Mouse (Mus musculus) small intestine, adult 2 months (tissue): ENCODE measurements around the gene Wbp2nl. TPM values are rescaled to one million over a fixed set of nuclear protein-coding genes. Genes with fewer than 3 reads are reported as not detected.

Experiments
- H3K27ac ChIP-seq: fragments of 200-500 bp; 2 replicates; pipeline ENCODE4 v1.5.1; 2012; ENCODE audit warnings: low read depth, low read length, control low read depth, inconsistent platforms; ENCODE audit not compliant: insufficient read depth
- H3K27me3 ChIP-seq: fragments of 200-500 bp; 2 replicates; pipeline ENCODE4 v1.6.1; 2012; ENCODE audit warnings: mild to moderate bottlenecking, moderate library complexity, low read length, inconsistent platforms; ENCODE audit not compliant: control insufficient read depth, insufficient read depth
- H3K36me3 ChIP-seq: fragments of 200-500 bp; 2 replicates; pipeline ENCODE4 v1.6.1; 2012; ENCODE audit warnings: mild to moderate bottlenecking, low read length, control low read depth, inconsistent platforms; ENCODE audit not compliant: control insufficient read depth, insufficient read depth
- H3K4me1 ChIP-seq: fragments of 200-500 bp; 2 replicates; pipeline ENCODE4 v1.6.1; 2012; ENCODE audit warnings: low read length, inconsistent platforms, mixed read lengths; ENCODE audit not compliant: control insufficient read depth, insufficient read depth, insufficient read length
- H3K4me3 ChIP-seq: fragments of 200-500 bp; 2 replicates; pipeline ENCODE4 v1.5.1; 2012; ENCODE audit warnings: low read depth, mild to moderate bottlenecking, control low read depth, inconsistent platforms, low read length, moderate library complexity
- CTCF ChIP-seq: fragments of 200-500 bp; IDR thresholded peaks from 2 replicates; pipeline ENCODE4 v1.5.1; 2012; ENCODE audit warnings: low read depth, mild to moderate bottlenecking, control low read depth, inconsistent platforms, low read length, moderate library complexity, mixed read lengths; ENCODE audit not compliant: insufficient replicate concordance, insufficient read length; ENCODE audit errors: extremely low read depth
- POLR2A ChIP-seq: fragments of 200-500 bp; IDR thresholded peaks from 2 replicates; pipeline ENCODE4 v1.6.1; 2012; ENCODE audit warnings: low read depth, mild to moderate bottlenecking, control low read depth, inconsistent platforms, low read length, moderate library complexity
- WGBS: fragments of 180-500 bp; shearing (Covaris S2); methylation state at CpG from one replicate; pipeline ENCODE4 v1.1.7; 2018; 5-methylcytosine and 5-hydroxymethylcytosine counted together
- polyA plus RNA-seq: library from polyadenylated mRNA; depleted of rRNA; stranded (reverse); fragments of >200 nt; gene quantifications from 2 replicates; pipeline ENCODE4 v1.2.3, GENCODE M21; 2012

Wbp2nl gene
- polyA plus RNA-seq, 1 experiment, result not detected

GRCm38 (mm10) chr15:82348258-82348998, 49.7 kb downstream of the Wbp2nl start:
- no peaks in the 10 kb centered on the region for H3K27me3 ChIP-seq
- 70% methylated on average over 8 of the region's 8 CpGs for WGBS
- peak overlapping the region; percentile 1; the same call in 1 of the 2 replicates for H3K4me3 ChIP-seq
- peaks cover 30% of the 10 kb centered on the region for H3K4me1 ChIP-seq
- TF ChIP-seq POLR2A, result no peak
- TF ChIP-seq CTCF, result no peak
- H3K27ac ChIP-seq, result peak overlapping the region; percentile 78
- H3K36me3 ChIP-seq, result peaks cover 32% of the 10 kb centered on the region

DNA sequence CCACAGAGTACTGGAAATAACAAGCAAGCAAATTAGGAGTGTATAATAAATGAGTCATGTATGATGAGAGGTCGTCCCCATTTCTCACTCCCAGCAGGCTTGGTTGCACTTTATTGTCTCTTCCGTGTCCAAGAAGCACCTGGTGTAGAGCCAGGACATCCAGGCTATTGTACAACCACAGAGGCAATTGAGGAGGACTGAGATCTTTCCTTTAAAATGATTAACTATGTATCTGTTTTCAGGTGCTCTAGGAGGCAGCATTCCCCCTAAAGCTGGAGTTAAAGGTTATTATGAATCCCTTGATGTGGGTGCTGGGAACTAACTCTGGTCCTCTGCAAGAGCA, 50.2 kb downstream of the Wbp2nl start:
- H3K4me3 ChIP-seq, result no peak overlapping the region
- no peaks in the 10 kb centered on the region for H3K27me3 ChIP-seq
- peaks cover 30% of the 10 kb centered on the region for H3K4me1 ChIP-seq
- peaks cover 32% of the 10 kb centered on the region for H3K36me3 ChIP-seq
- WGBS, result 34% methylated on average over 2 of the region's 2 CpGs
- H3K27ac ChIP-seq, result peak overlapping the region; percentile 78; the same call in 1 of the 2 replicates
- no peak for TF ChIP-seq POLR2A
- TF ChIP-seq CTCF, result no peak

- Histone ChIP-seq H3K4me1 (peaks cover 29% of the 10 kb centered on the region), H3K27ac (peak overlapping the region; percentile 77), H3K27me3 (no peaks in the 10 kb centered on the region), H3K4me3 (no peak overlapping the region), H3K36me3 (peaks cover 32% of the 10 kb centered on the region)
- 51% methylated on average over 4 of the region's 4 CpGs for WGBS
- TF ChIP-seq POLR2A, result no peak
- no peak for TF ChIP-seq CTCF
Measured at GRCm38 (mm10) chr15:82350349-82350748, 51.6 kb downstream of the Wbp2nl start.

DNA sequence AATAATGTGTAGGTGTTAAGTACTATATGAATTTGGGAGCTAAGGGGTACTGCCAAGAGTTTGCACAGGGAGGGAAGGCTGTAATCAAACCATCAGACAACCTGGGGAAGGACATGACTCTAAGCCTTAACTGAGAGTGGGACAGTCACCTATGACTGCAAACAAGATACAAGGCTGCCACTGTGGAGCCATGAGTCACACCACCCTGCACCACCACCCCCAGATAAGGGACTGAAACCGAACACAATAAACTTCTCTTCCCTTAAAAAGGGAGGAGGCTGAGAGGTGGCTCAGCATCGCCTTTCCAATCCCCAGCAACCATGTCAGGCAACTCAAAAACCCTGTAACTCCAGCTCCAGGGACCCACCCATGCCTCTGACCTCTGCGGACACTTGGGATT, 52.7 kb downstream of the Wbp2nl start:
- no peak for TF ChIP-seq CTCF
- TF ChIP-seq POLR2A, result peak; percentile 33; the same call in 1 of the 2 replicates
- Histone ChIP-seq H3K27ac (peak overlapping the region; percentile 77), H3K4me3 (no peak overlapping the region), H3K36me3 (peaks cover 32% of the 10 kb centered on the region), H3K27me3 (no peaks in the 10 kb centered on the region), H3K4me1 (peaks cover 28% of the 10 kb centered on the region)
- 25% methylated on average over 3 of the region's 3 CpGs for WGBS

DNA sequence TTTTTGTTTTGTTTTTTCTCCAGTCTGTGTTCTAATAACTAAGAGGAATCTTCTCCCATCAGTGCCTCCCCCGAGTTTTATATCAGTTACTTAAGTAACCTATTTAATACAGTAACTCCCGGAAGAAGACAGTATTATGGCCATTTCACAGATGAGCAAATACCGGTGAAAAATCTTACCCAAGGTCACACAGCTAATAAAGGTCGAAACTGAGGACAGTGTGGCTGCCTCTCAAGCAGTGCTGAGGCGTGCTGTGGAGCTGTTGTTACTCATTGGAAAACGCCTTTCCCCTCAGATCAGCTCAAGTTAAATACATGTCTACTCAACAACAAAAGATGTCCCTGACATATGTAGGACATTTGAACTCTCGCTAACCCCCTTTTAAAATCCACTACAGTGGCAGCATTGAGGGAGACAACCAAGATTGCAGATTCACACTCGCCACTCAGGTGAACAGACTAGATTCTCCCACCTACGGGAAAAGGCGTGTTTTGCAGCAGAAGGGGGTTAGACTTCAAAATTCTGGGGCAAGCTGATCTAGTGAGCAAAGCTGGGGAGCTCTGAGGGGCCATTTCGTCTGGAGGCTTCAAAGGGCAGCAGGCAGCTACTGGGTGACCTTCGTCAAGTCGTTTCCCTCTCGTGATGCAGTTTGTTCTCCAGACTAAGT, 54.5 kb downstream of the Wbp2nl start:
- TF ChIP-seq POLR2A (0 out of 2 replicates have a peak, but pooled peaks have one; percentile 15), CTCF (no peak)
- peak overlapping the region; percentile 68 for H3K27ac ChIP-seq
- peak overlapping the region; percentile 74 for H3K4me3 ChIP-seq
- no peaks in the 10 kb centered on the region for H3K27me3 ChIP-seq
- WGBS, result 5% methylated on average over 14 of the region's 14 CpGs
- peaks cover 27% of the 10 kb centered on the region for H3K36me3 ChIP-seq
- H3K4me1 ChIP-seq, result peaks cover 19% of the 10 kb centered on the region

DNA sequence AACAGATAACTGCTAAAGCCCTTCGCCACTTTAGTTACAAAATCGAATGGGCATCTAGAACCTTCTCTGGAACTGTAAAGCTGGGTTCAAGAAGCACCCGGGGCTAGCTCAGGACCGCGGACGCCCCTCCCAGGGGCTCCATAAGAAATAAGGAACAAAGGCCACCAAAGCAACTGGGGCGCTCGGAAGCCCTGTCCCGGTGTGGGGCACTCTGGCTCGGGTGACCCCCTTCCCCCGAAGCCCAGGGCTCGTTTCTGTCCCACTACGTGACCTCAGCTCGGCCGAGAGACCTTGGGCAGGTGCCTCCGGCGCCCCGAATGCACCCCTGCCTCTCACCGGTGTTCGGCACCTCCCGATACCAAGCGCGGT, 55.0 kb downstream of the Wbp2nl start:
- under 1% methylated on average over 23 of the region's 23 CpGs for WGBS
- no peaks in the 10 kb centered on the region for H3K27me3 ChIP-seq
- H3K36me3 ChIP-seq, result peaks cover 22% of the 10 kb centered on the region
- H3K4me3 ChIP-seq, result peak overlapping the region; percentile 74
- peak overlapping the region; percentile 68 for H3K27ac ChIP-seq
- peaks cover 14% of the 10 kb centered on the region for H3K4me1 ChIP-seq
- TF ChIP-seq POLR2A, result no peak
- no peak for TF ChIP-seq CTCF
